Mouse (Mus musculus): Measurements from ENCODE around the gene Pwp2. TPM values are rescaled to one million over a fixed set of nuclear protein-coding genes. Genes with fewer than 3 reads are reported as not detected.

Pwp2 gene
- 14.0 and 14.1 TPM in 2 replicates for polyA plus RNA-seq (2014; fragmentation: Nextera tagmentation; extraction: Ambion mirVana)

DNA sequence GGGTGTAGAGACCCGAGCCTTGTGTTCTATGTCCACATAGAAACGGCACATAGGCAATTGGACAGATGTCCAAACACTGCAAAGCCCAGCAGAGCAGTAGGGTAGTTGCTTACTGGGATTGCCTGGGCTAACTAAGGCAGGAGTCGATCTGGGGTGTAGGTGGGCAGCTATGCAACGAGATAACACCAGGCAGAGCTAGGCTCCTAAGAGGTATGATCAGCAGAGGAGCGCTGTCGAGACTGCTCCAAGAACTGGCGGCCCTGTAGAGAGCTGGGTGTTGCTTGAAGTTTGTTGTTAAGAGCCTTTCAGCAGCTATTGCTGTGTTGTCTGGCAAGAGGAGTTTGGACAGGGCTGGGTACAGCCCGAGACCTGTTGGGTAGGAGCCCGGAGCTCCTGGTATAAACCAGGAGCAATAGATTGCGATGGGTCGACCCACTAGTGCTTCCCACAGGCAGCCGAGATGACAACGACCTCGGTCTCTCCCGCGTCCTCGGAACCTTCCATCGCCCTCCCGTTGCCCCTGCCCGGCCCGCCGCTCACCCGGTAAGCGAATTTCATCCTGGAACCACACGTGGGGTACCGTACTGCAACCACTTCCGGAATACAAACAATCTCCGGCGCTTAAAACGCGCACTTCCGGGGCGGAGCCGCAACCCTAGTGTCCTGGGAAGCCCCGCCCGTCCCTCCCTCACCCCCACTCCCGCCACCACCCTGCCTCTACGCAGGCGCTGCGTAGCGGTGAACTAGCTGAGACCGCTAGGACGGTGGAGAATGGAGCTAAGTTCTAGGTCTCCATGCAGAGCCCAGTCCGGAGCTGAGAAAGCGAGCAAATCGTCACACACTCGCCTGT lies at the start of gene Pwp2:
Pwp2 (minus strand) TSS at position 619 of the 850 bp plus-strand sequence.
- peak within 1 kb of the TSS; percentile 79 for H3K4me3 ChIP-seq (ENCODE audit: low read depth, low read length)
- H3K27me3 ChIP-seq (ENCODE audit: control insufficient read depth, insufficient read depth, low read length): no peaks in the 10 kb centered on the region
- ATAC-seq (ENCODE audit: insufficient number of reproducible peaks, insufficient read depth, low FRiP score, low read depth): peak; percentile 96
- peaks cover 52% of the 10 kb centered on the region for H3K36me3 ChIP-seq (ENCODE audit: control insufficient read depth, insufficient read depth, low read length)
- H3K9ac ChIP-seq (replicated peaks; ENCODE audit: low read depth, low read length): peak within 1 kb of the TSS; percentile 58
- H3K9me3 ChIP-seq (ENCODE audit: control insufficient read depth, low read depth, low read length): no peaks in the 10 kb centered on the region
- peak within 1 kb of the TSS; percentile 97 for H3K4me2 ChIP-seq (replicated peaks; ENCODE audit: low read depth, low read length)
- 1% methylated on average over 47 of the region's 47 CpGs for WGBS
- H3K4me1 ChIP-seq (ENCODE audit: control insufficient read depth, insufficient read depth, low read length): peaks cover 7% of the 10 kb centered on the region; the same call in 1 of the 2 replicates
- peak within 1 kb of the TSS; percentile 56 for H3K27ac ChIP-seq (ENCODE audit: low read length)

DNA sequence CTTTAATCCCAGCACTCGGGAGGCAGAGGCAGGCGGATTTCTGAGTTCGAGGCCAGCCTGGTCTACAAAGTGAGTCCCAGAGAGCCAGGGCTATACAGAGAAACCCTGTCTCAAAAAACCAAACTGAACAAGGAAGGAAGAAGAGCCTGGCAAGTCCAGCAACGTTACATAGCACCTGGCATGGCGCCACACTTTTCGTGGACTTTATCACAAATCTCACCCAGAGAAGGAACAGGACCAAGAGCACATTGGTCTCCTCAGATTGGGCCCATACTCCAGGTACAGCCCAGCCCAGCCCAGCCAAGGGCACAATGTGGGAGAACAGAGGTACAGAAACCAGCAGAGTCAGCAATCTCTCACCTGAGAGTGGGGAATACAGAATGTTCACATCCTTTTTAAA lies 48.8 kb upstream of the Pwp2 start:
- Histone ChIP-seq H3K27me3 (ENCODE audit: control insufficient read depth, insufficient read depth, low read length) (no peaks in the 10 kb centered on the region), H3K4me1 (ENCODE audit: control insufficient read depth, insufficient read depth, low read length) (no peaks in the 10 kb centered on the region), H3K4me3 (ENCODE audit: low read depth, low read length) (no peak overlapping the region), H3K36me3 (ENCODE audit: control insufficient read depth, insufficient read depth, low read length) (peaks cover 6% of the 10 kb centered on the region; the same call in 1 of the 2 replicates), H3K9me3 (ENCODE audit: control insufficient read depth, low read depth, low read length) (no peaks in the 10 kb centered on the region), H3K27ac (ENCODE audit: low read length) (no peak overlapping the region), H3K9ac (replicated peaks; ENCODE audit: low read depth, low read length) (no peak overlapping the region), H3K4me2 (replicated peaks; ENCODE audit: low read depth, low read length) (no peak overlapping the region)
- no peak for ATAC-seq (ENCODE audit: insufficient number of reproducible peaks, insufficient read depth, low FRiP score, low read depth)
- 80% methylated on average over 6 of the region's 6 CpGs for WGBS

DNA sequence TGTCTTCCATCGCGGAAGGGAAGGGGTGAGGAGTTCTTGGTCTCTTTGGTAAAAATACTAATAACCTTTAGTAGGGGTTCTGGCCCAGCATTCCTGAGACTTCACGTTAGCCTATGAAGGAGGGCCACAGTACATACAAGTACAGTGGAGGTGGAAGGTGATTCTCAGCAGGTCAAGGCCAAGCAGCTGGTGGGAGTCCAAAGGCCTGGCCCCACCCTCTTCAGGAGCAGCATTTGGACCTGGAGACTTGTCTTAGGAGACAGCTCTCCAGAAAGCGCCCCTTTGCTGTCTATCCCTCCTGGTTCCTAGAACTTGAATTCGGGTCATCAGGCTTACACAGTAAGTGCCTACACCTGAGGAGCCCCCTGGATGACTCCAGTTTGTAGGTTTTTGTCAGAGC lies 48.2 kb upstream of the Pwp2 start:
- Histone ChIP-seq H3K4me2 (replicated peaks; ENCODE audit: low read depth, low read length) (no peak overlapping the region), H3K27ac (ENCODE audit: low read length) (no peak overlapping the region), H3K4me3 (ENCODE audit: low read depth, low read length) (no peak overlapping the region), H3K9me3 (ENCODE audit: control insufficient read depth, low read depth, low read length) (no peaks in the 10 kb centered on the region), H3K9ac (replicated peaks; ENCODE audit: low read depth, low read length) (no peak overlapping the region), H3K36me3 (ENCODE audit: control insufficient read depth, insufficient read depth, low read length) (peaks cover 12% of the 10 kb centered on the region; the same call in 1 of the 2 replicates), H3K4me1 (ENCODE audit: control insufficient read depth, insufficient read depth, low read length) (no peaks in the 10 kb centered on the region), H3K27me3 (ENCODE audit: control insufficient read depth, insufficient read depth, low read length) (no peaks in the 10 kb centered on the region)
- WGBS: 89% methylated on average over 5 of the region's 5 CpGs
- no peak for ATAC-seq (ENCODE audit: insufficient number of reproducible peaks, insufficient read depth, low FRiP score, low read depth)

DNA sequence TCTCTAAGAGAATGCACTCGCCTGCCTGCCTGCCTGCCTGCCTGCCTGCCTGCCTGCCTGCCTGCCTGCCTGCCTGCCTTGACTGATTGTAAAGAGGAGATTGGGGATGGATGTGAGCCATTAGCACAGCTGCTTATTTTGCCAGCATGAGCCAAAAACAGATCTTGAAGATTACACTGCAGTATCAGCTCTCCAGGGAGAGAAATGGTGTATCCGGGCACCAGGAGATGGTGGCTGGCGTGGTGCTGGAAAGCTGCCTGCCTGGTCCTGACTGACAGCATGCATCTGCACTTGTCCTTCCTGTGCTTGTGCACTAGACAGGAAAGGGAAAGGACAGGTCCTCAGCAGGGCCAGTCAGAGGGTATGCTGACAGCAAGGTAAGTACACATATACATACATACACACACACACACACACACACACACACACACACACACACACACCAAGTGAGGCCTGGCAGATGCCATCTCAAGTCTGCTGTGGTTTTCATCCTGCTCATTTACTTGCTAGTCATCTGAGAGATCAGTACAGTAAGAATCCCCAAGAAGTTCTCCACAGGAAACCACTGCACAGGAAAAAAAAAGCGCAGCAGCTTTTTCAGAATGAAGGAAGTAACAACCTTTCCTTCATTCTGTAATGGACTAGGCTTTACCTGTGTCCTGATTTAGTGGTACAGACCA lies 47.5 kb upstream of the Pwp2 start:
- 84% methylated on average over 4 of the region's 4 CpGs for WGBS

DNA sequence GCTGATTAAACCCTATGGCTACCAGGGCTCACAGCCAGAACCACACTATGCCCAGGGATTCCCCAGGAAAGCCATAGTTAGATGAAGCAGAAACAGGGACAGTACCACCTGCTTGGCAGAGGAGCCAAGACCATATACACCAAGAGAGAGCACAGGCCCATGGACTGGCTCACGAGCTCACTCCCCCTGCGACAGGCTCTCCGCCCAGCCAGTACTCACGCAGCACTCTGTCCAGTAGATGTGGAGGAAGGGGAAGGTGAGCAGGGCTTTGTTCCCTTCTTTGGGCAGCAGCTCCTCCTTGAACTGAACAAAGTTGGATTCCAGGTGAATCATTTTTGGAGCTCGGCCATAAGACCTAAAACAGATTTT lies 43.6 kb upstream of the Pwp2 start:
- no peaks in the 10 kb centered on the region for H3K4me1 ChIP-seq (ENCODE audit: control insufficient read depth, insufficient read depth, low read length)
- no peak overlapping the region for H3K27ac ChIP-seq (ENCODE audit: low read length)
- no peak overlapping the region for H3K9ac ChIP-seq (replicated peaks; ENCODE audit: low read depth, low read length)
- H3K4me3 ChIP-seq (ENCODE audit: low read depth, low read length): no peak overlapping the region
- no peak overlapping the region for H3K4me2 ChIP-seq (replicated peaks; ENCODE audit: low read depth, low read length)
- no peak for ATAC-seq (ENCODE audit: insufficient number of reproducible peaks, insufficient read depth, low FRiP score, low read depth)
- 90% methylated on average over 5 of the region's 5 CpGs for WGBS
- no peaks in the 10 kb centered on the region for H3K27me3 ChIP-seq (ENCODE audit: control insufficient read depth, insufficient read depth, low read length)
- H3K9me3 ChIP-seq (ENCODE audit: control insufficient read depth, low read depth, low read length): no peaks in the 10 kb centered on the region
- H3K36me3 ChIP-seq (ENCODE audit: control insufficient read depth, insufficient read depth, low read length): peaks cover 23% of the 10 kb centered on the region; the same call in 1 of the 2 replicates

More for the DNA sequence above, 47.5 kb upstream of the Pwp2 start:
- H3K4me3 ChIP-seq (ENCODE audit: low read depth, low read length): no peak overlapping the region
- H3K9me3 ChIP-seq (ENCODE audit: control insufficient read depth, low read depth, low read length): no peaks in the 10 kb centered on the region
- H3K4me2 ChIP-seq (replicated peaks; ENCODE audit: low read depth, low read length): no peak overlapping the region
- H3K36me3 ChIP-seq (ENCODE audit: control insufficient read depth, insufficient read depth, low read length): peaks cover 17% of the 10 kb centered on the region; the same call in 1 of the 2 replicates
- ATAC-seq (ENCODE audit: insufficient number of reproducible peaks, insufficient read depth, low FRiP score, low read depth): no peak
- H3K27me3 ChIP-seq (ENCODE audit: control insufficient read depth, insufficient read depth, low read length): no peaks in the 10 kb centered on the region
- no peak overlapping the region for H3K27ac ChIP-seq (ENCODE audit: low read length)
- H3K4me1 ChIP-seq (ENCODE audit: control insufficient read depth, insufficient read depth, low read length): no peaks in the 10 kb centered on the region
- no peak overlapping the region for H3K9ac ChIP-seq (replicated peaks; ENCODE audit: low read depth, low read length)

DNA sequence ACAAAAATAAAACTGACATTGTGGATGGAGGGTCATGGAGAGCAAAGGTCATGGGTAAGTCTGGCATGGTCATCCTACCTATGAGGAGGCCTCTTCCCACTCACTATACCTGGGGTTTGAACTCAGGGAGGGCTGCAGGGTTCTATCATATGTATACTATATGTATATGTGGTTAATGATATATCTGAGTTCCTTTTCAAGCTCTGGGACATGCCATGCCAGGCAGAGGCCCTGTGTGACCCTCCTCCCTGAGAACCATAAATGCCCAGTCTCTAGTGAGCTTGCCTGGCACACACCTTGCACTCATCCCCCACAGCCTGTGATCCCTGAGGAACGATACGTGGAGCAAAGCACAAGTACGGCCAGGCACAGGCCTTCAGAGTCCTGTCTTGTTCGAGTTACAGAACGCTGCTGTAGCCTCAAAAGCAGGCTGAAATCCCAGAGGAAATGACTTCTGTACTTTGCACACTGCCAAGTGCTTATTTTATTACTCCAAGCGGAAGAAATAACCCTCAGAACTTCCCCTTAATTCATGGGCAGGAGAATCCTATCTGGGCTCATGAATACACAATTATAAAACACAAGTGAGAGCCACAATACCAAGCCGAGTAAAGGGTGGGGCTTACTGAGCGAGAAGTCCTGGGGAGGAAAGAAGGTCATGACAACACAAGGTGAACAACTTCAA lies 43.1 kb upstream of the Pwp2 start:
- H3K9ac ChIP-seq (replicated peaks; ENCODE audit: low read depth, low read length): no peak overlapping the region
- no peaks in the 10 kb centered on the region for H3K27me3 ChIP-seq (ENCODE audit: control insufficient read depth, insufficient read depth, low read length)
- peaks cover 23% of the 10 kb centered on the region; the same call in 1 of the 2 replicates for H3K36me3 ChIP-seq (ENCODE audit: control insufficient read depth, insufficient read depth, low read length)
- no peaks in the 10 kb centered on the region for H3K4me1 ChIP-seq (ENCODE audit: control insufficient read depth, insufficient read depth, low read length)
- H3K4me2 ChIP-seq (replicated peaks; ENCODE audit: low read depth, low read length): no peak overlapping the region
- H3K27ac ChIP-seq (ENCODE audit: low read length): no peak overlapping the region
- no peak overlapping the region for H3K4me3 ChIP-seq (ENCODE audit: low read depth, low read length)
- H3K9me3 ChIP-seq (ENCODE audit: control insufficient read depth, low read depth, low read length): no peaks in the 10 kb centered on the region
- 90% methylated on average over 8 of the region's 8 CpGs for WGBS
- ATAC-seq (ENCODE audit: insufficient number of reproducible peaks, insufficient read depth, low FRiP score, low read depth): no peak

DNA sequence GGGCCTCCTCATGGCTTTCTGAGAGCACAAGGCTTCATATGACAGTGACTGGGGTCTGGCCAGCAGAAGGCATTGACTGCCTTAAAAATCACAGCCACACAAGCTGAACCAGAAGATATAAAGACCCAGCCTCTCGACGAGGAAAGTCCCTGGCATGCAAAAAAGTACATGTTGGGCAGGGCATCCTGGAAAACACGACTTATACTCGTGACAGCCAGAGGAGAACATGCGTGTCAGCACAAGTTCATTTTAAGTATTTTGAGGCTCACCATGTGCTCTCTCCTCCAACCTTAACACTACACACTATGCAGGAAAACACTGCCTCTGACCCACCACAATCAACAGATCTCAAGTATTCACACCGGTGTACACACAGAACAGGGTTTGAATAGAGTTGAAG lies 39.2 kb upstream of the Pwp2 start:
- H3K4me2 ChIP-seq (replicated peaks; ENCODE audit: low read depth, low read length): no peak overlapping the region
- H3K27me3 ChIP-seq (ENCODE audit: control insufficient read depth, insufficient read depth, low read length): no peaks in the 10 kb centered on the region
- H3K4me3 ChIP-seq (ENCODE audit: low read depth, low read length): no peak overlapping the region
- no peaks in the 10 kb centered on the region for H3K9me3 ChIP-seq (ENCODE audit: control insufficient read depth, low read depth, low read length)
- no peaks in the 10 kb centered on the region for H3K4me1 ChIP-seq (ENCODE audit: control insufficient read depth, insufficient read depth, low read length)
- H3K27ac ChIP-seq (ENCODE audit: low read length): no peak overlapping the region
- peaks cover 23% of the 10 kb centered on the region for H3K36me3 ChIP-seq (ENCODE audit: control insufficient read depth, insufficient read depth, low read length)
- no peak overlapping the region for H3K9ac ChIP-seq (replicated peaks; ENCODE audit: low read depth, low read length)
- 94% methylated on average over 6 of the region's 6 CpGs for WGBS
- no peak for ATAC-seq (ENCODE audit: insufficient number of reproducible peaks, insufficient read depth, low FRiP score, low read depth)

DNA sequence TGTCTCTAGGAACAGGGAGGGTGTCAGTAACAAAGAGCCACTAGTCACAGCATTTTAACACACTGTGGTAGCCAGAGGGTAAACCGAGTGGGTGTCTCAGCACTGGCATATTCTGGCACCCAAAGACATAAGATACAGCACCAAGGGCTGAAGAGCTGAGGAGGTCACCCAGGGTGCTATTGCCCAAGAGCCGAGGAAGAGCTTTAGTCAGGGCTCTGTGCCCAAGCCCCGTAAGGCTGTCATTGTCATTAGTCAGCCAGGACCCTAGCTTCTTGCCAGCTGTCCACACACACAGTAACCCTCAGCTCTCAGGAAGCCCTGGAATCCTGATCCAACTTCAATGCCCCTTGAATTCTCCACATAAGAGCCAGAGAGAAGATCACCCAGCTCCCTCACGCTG lies 38.0 kb upstream of the Pwp2 start:
- Histone ChIP-seq H3K36me3 (ENCODE audit: control insufficient read depth, insufficient read depth, low read length) (peaks cover 21% of the 10 kb centered on the region), H3K27ac (ENCODE audit: low read length) (no peak overlapping the region), H3K4me2 (replicated peaks; ENCODE audit: low read depth, low read length) (no peak overlapping the region), H3K9ac (replicated peaks; ENCODE audit: low read depth, low read length) (no peak overlapping the region), H3K4me3 (ENCODE audit: low read depth, low read length) (no peak overlapping the region), H3K4me1 (ENCODE audit: control insufficient read depth, insufficient read depth, low read length) (no peaks in the 10 kb centered on the region), H3K27me3 (ENCODE audit: control insufficient read depth, insufficient read depth, low read length) (no peaks in the 10 kb centered on the region), H3K9me3 (ENCODE audit: control insufficient read depth, low read depth, low read length) (no peaks in the 10 kb centered on the region)
- ATAC-seq (ENCODE audit: insufficient number of reproducible peaks, insufficient read depth, low FRiP score, low read depth): no peak
- WGBS: 81% methylated on average over 4 of the region's 4 CpGs
